Mouse (Mus musculus) stomach, embryonic 14.5 days (tissue): ENCODE results near the gene Ubash3b. TPM values are rescaled to one million over a fixed set of nuclear protein-coding genes. Genes with fewer than 3 reads are reported as not detected.

ENCODE experiments used
- ATAC-seq: fragments of 200-750 bp; cut with Nextera tagmentation; 2 replicates; pipeline ENCODE4 v1.8.0; 2017; ENCODE audit warnings: low read depth, moderate TSS enrichment; ENCODE audit not compliant: insufficient number of reproducible peaks, insufficient read depth, low FRiP score
- H3K27ac ChIP-seq: fragments of 300-500 bp; sonication (generic); 2 replicates; pipeline ENCODE4 v1.5.1; 2014; ENCODE audit warnings: mild to moderate bottlenecking, low read length, moderate library complexity, mixed read lengths
- H3K27me3 ChIP-seq: fragments of 300-500 bp; sonication (generic); 2 replicates; pipeline ENCODE4 v1.6.1; 2014; ENCODE audit warnings: low read length, control low read depth, mixed read lengths; ENCODE audit not compliant: control insufficient read depth, insufficient read depth
- H3K36me3 ChIP-seq: fragments of 300-500 bp; sonication (generic); 2 replicates; pipeline ENCODE4 v1.6.1; 2014; ENCODE audit warnings: mild to moderate bottlenecking, control low read depth, low read length, moderate library complexity, mixed read lengths; ENCODE audit not compliant: control insufficient read depth, insufficient read depth
- H3K4me1 ChIP-seq: fragments of 300-500 bp; sonication (generic); 2 replicates; pipeline ENCODE4 v1.6.1; 2014; ENCODE audit warnings: low read length, control low read depth, mixed read lengths; ENCODE audit not compliant: control insufficient read depth, insufficient read depth
- H3K4me2 ChIP-seq: fragments of 300-500 bp; sonication (generic); replicated peaks from 2 replicates; pipeline ENCODE4 v1.6.1; 2014; ENCODE audit warnings: low read depth, low read length, control low read depth
- H3K4me3 ChIP-seq: fragments of 300-500 bp; sonication (generic); 2 replicates; pipeline ENCODE4 v1.5.1; 2014; ENCODE audit warnings: low read depth, low read length, control low read depth
- H3K9ac ChIP-seq: fragments of 300-500 bp; sonication (generic); replicated peaks from 2 replicates; pipeline ENCODE4 v1.6.1; 2014; ENCODE audit warnings: low read depth, mild to moderate bottlenecking, control low read depth, low read length, moderate library complexity, mixed read lengths
- H3K9me3 ChIP-seq: fragments of 300-500 bp; sonication (generic); 2 replicates; pipeline ENCODE4 v1.6.1; 2016; ENCODE audit warnings: low read depth, low read length, control low read depth; ENCODE audit not compliant: control insufficient read depth
- WGBS: fragments of 180-500 bp; shearing (Covaris S2); extraction: QIAGEN DNeasy Blood & Tissue Kit; methylation state at CpG from one replicate; pipeline ENCODE4 v1.1.7; 2014; 5-methylcytosine and 5-hydroxymethylcytosine counted together
- polyA plus RNA-seq: library from polyadenylated mRNA; unstranded; fragments of >200 nt; fragmentation: Nextera tagmentation; extraction: Ambion mirVana; gene quantifications from 2 replicates; pipeline ENCODE4 v1.2.1, GENCODE M21; 2014

Gene Ubash3b
- polyA plus RNA-seq, 1 experiment from 2014 or later: 3.7 TPM

DNA sequence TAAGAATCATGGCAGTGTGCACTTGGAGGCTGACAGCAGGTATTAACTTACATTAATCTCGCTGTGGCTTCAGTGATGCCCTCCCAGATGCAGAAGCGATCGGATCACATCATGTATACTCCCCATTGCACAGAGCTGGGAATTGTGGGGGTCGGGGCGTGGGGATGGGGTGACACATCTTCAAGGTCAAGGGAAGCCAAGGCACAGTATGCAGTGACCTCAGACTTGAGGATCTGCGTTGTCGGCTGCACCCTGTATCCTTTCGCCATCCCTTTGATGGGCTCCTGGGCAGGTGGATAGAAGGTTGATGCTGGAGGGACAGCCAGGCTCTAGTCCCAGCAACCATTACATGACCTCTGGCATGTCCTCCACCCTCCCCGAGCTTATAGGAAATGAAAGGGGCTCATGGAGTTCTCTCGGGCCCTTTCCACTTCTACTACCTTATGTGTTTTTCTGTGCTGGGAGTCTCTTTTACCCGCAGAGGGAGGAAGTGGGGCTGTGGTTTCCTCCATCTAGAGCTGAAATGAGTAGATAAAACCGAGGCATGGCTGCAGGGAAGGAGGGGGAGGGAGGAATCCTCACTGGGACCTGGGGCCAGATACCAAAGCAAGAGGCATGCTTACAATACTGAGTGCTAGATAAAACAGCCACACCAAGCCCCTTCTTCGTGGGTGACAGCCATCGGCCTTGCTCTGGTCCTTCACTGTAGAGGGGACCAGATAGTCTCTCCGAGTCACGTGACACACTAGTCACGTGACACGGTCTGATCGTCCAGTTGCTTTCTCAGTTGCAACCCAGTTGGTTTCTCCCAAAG is 88.1 kb downstream of the Ubash3b start:
- Histone ChIP-seq H3K36me3 (no peaks in the 10 kb centered on the region), H3K4me2 (no peak overlapping the region), H3K4me3 (no peak overlapping the region), H3K4me1 (no peaks in the 10 kb centered on the region), H3K27me3 (no peaks in the 10 kb centered on the region), H3K27ac (no peak overlapping the region), H3K9ac (no peak overlapping the region), H3K9me3 (no peaks in the 10 kb centered on the region)
- ATAC-seq: peak; percentile 38; the same call in 1 of the 2 replicates
- WGBS: 86% methylated on average over 19 of the region's 19 CpGs

- H3K36me3 ChIP-seq: no peaks in the 10 kb centered on the region
- H3K27ac ChIP-seq: no peak overlapping the region
- H3K4me1 ChIP-seq: no peaks in the 10 kb centered on the region
- H3K9ac ChIP-seq: no peak overlapping the region
- no peak overlapping the region for H3K4me3 ChIP-seq
- H3K9me3 ChIP-seq: no peaks in the 10 kb centered on the region
- no peak overlapping the region for H3K4me2 ChIP-seq
- 70% methylated on average over 6 of the region's 6 CpGs for WGBS
- H3K27me3 ChIP-seq: no peaks in the 10 kb centered on the region
- no peak for ATAC-seq
Measured at GRCm38 (mm10) chr9:41072786-41073185, 88.7 kb downstream of the Ubash3b start.

- H3K9ac ChIP-seq: no peak overlapping the region
- no peaks in the 10 kb centered on the region for H3K27me3 ChIP-seq
- no peaks in the 10 kb centered on the region for H3K36me3 ChIP-seq
- H3K4me2 ChIP-seq: no peak overlapping the region
- H3K4me3 ChIP-seq: no peak overlapping the region
- ATAC-seq: no peak
- WGBS: 52% methylated on average over 3 of the region's 3 CpGs
- no peaks in the 10 kb centered on the region for H3K4me1 ChIP-seq
- no peaks in the 10 kb centered on the region for H3K9me3 ChIP-seq
- H3K27ac ChIP-seq: no peak overlapping the region
Measured at GRCm38 (mm10) chr9:41071906-41072511, 89.5 kb downstream of the Ubash3b start.

GRCm38 (mm10) chr9:41070761-41071181 is 90.7 kb downstream of the Ubash3b start:
- Histone ChIP-seq H3K9me3 (no peaks in the 10 kb centered on the region), H3K27ac (no peak overlapping the region), H3K4me3 (no peak overlapping the region), H3K9ac (no peak overlapping the region), H3K4me1 (no peaks in the 10 kb centered on the region), H3K4me2 (no peak overlapping the region), H3K27me3 (no peaks in the 10 kb centered on the region), H3K36me3 (no peaks in the 10 kb centered on the region)
- 54% methylated on average over 5 of the region's 5 CpGs for WGBS
- no peak for ATAC-seq

GRCm38 (mm10) chr9:41069509-41069908 is 92.0 kb downstream of the Ubash3b start:
- H3K27ac ChIP-seq: no peak overlapping the region
- H3K9me3 ChIP-seq: no peaks in the 10 kb centered on the region
- 78% methylated on average over 5 of the region's 5 CpGs for WGBS
- H3K36me3 ChIP-seq: no peaks in the 10 kb centered on the region
- no peaks in the 10 kb centered on the region for H3K27me3 ChIP-seq
- no peaks in the 10 kb centered on the region for H3K4me1 ChIP-seq
- no peak overlapping the region for H3K4me2 ChIP-seq
- no peak for ATAC-seq
- H3K4me3 ChIP-seq: no peak overlapping the region
- H3K9ac ChIP-seq: no peak overlapping the region

DNA sequence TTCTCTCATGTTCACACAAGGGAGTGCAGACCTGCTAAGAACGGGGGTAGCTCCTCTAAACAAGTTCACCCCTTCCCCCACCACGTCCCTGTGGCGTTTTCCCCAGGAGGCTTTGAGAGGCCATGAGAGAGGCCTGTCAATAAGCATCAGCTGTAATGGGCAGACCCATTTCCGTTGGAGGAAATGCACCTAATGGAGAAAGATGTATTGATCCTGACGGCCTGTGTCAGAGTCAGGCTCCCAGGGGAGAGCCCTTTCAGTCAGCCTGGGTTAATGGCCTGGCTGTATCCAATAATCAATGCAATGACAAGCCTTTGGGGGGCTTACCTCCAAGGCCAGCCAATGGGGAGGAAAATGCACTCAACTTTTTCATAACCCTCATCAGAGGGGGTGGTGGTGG is 100.1 kb downstream of the Ubash3b start:
- ATAC-seq: no peak
- Histone ChIP-seq H3K9me3 (no peaks in the 10 kb centered on the region), H3K36me3 (no peaks in the 10 kb centered on the region), H3K9ac (no peak overlapping the region), H3K27ac (no peak overlapping the region), H3K27me3 (no peaks in the 10 kb centered on the region), H3K4me1 (0 out of 2 replicates have a peak, but pooled peaks cover 2% of the 10 kb centered on the region), H3K4me2 (no peak overlapping the region), H3K4me3 (no peak overlapping the region)
- WGBS: 38% methylated on average over 5 of the region's 5 CpGs

- no peaks in the 10 kb centered on the region for H3K9me3 ChIP-seq
- H3K4me2 ChIP-seq: no peak overlapping the region
- H3K4me3 ChIP-seq: no peak overlapping the region
- no peaks in the 10 kb centered on the region for H3K27me3 ChIP-seq
- no peak overlapping the region for H3K27ac ChIP-seq
- no peak overlapping the region for H3K9ac ChIP-seq
- no peaks in the 10 kb centered on the region for H3K36me3 ChIP-seq
- no peak for ATAC-seq
- 0 out of 2 replicates have a peak, but pooled peaks cover 2% of the 10 kb centered on the region for H3K4me1 ChIP-seq
- WGBS: 55% methylated on average over 6 of the region's 6 CpGs
Measured at GRCm38 (mm10) chr9:41060617-41061016, 100.9 kb downstream of the Ubash3b start.

DNA sequence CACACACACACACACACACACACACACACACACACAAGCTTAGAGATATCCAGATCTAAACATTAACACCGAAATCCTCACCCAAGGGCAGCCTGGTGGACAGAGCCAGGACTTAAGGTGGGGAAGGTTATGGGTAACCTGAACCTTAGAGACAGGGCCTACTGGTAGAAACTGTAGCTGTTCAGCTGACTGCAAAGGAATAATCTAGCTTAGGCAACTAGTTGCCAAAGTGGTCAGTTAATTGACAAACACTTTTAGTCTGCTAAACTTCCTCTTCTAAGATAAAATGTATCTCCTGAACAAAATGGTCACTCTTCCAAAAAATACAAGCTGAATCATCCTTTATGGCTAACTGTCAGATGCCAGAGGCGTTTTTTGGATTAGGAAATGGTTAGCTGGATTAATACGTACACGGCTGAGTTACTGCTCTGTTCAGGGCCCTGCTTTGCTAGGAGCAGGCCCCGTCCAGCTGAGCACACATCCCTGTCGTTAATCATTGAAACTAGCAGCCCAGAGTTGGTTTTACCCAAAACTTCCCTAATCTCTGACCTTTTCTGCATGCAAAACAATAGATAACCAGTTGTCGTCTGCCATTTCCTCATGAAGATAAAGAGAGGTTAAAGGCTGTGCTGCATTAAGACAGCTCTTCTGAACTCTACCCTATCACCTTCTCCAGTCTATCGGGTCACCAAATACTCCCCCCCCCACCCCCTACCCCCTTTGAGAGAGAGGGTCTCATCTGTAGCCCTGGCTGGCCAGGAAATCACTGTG is 102.5 kb downstream of the Ubash3b start:
- Histone ChIP-seq H3K4me2 (no peak overlapping the region), H3K27me3 (no peaks in the 10 kb centered on the region), H3K9me3 (no peaks in the 10 kb centered on the region), H3K27ac (no peak overlapping the region), H3K36me3 (no peaks in the 10 kb centered on the region), H3K9ac (no peak overlapping the region), H3K4me1 (0 out of 2 replicates have a peak, but pooled peaks cover 2% of the 10 kb centered on the region), H3K4me3 (no peak overlapping the region)
- 34% methylated on average over 8 of the region's 8 CpGs for WGBS
- ATAC-seq: no peak
